Mouse (Mus musculus): ENCODE data around the gene Tsc22d1.

Tsc22d1 gene

GRCm38 (mm10) chr14:76414862-76415780 lies at the start of gene Tsc22d1:
Gene Tsc22d1 (plus strand): TSS chr14:76414961.
- DNase-seq (ENCODE audit: low spot score in 2 of 2) = peak; percentile 34 to 45

DNA sequence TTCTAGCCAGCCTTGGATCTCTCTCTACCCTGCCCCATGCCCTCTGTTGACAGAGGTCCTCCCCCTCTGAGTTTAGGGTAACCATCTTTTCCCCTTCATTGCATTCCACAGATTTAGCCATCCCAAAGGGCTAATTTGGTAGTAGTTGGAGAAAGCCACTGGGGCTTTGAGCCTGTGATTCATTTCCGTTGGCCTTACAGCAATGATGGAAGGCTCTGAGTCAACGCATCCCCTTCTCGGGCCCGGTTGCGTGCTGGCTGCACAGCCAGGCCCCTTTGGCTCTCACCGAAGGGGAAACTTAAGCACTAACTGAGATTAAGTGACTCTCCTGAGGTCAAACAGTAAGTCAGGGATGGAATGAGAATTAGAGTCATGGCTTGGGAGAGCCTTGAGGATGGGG lies 41.1 kb upstream of the Tsc22d1 start:
- DNase-seq (ENCODE audit: low spot score in 2 of 2) = no peak

DNA sequence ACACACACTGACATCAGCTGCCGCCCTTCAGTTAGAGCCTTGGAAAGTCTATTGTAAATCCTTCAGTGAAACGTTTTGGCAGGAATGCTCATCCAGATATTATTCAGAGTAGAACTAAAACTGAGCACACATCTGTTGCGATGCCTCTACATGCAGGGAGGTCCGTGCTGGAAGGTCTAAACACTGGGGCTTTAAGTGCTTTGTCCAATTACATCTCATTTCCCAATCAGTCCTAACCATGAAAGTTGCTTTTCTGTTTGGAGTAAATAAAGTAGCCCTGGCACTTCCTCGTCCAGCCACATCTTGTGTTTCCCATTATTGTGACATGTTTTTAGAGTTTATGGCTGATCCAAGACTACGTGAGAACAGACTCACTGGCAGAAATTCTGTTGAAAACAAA lies 40.2 kb upstream of the Tsc22d1 start:
- DNase-seq (ENCODE audit: low spot score in 2 of 2) = no peak

- no peak for DNase-seq (ENCODE audit: low spot score in 2 of 2)
Measured at GRCm38 (mm10) chr14:76376561-76376960, 38.2 kb upstream of the Tsc22d1 start.

GRCm38 (mm10) chr14:76379411-76379810 lies 35.4 kb upstream of the Tsc22d1 start:
- DNase-seq (ENCODE audit: low spot score in 2 of 2) = no peak

GRCm38 (mm10) chr14:76388025-76388424 lies 26.7 kb upstream of the Tsc22d1 start:
- DNase-seq (ENCODE audit: low spot score in 2 of 2) = no peak

DNA sequence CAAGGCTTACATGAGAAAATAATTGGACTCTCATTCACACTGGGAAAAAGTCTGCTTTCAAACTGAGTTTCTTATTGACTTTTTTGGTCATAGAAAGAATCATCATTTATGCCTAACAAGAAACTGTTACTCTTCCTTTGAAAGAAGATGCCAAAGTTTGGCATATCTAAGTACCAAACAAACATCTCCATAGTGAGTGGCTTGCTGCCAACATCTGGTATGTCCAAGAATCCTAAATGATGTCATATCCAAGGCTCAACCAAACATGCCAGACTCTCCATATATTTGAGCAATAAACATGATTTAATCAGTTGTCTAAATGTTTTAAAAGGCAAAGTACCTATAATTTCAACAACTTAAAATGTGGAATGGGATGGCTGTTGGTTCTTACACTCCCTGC lies 16.5 kb upstream of the Tsc22d1 start:
- no peak for DNase-seq (ENCODE audit: low spot score in 2 of 2)

DNA sequence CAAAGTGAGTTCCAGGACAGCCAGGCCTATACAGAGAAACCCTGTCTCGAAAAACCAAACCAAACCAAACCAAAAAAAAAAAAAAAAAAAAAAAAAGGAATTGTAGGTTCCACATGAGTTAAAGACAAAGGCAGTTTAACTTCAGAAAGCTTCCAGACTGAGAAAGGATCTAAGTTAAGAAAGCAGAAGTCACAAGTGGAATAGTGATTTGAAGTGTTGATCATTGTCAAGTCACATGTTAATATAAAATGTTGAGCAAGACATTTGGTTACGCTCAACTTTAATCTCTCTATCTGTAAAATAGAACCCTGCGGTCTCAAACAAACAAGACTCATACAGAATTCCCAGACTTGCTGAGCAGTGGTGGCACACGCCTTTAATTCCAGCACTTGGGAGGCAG lies 12.2 kb upstream of the Tsc22d1 start:
- DNase-seq (ENCODE audit: low spot score in 2 of 2) = no peak

DNA sequence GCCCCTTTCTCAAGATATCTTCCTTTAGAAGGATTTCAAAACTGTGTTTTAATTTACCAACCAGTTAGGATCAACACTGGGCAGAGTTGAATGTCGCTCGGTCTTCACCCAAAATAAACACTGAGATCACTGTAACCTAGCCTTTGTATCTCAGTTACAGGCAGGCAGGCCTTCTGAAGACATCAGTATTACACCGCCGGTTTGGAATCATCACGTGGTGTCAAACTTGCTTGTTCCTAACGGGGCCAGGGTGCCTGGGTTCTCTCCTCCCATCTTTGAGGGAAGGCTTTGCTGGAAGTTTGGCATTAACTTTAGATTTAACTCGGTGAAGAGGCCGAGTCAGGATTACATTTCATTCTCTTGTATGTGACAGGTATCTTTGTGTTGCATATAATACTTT lies 5.7 kb upstream of the Tsc22d1 start:
- no peak for DNase-seq (ENCODE audit: low spot score in 2 of 2)

GRCm38 (mm10) chr14:76413773-76414121 lies 1.0 kb upstream of the Tsc22d1 start:
- DNase-seq (ENCODE audit: low spot score in 2 of 2) = no peak

GRCm38 (mm10) chr14:76414122-76414861 lies 469 bp upstream of the Tsc22d1 start:
- DNase-seq (ENCODE audit: low spot score in 2 of 2) = peak; percentile 88 to 91

DNA sequence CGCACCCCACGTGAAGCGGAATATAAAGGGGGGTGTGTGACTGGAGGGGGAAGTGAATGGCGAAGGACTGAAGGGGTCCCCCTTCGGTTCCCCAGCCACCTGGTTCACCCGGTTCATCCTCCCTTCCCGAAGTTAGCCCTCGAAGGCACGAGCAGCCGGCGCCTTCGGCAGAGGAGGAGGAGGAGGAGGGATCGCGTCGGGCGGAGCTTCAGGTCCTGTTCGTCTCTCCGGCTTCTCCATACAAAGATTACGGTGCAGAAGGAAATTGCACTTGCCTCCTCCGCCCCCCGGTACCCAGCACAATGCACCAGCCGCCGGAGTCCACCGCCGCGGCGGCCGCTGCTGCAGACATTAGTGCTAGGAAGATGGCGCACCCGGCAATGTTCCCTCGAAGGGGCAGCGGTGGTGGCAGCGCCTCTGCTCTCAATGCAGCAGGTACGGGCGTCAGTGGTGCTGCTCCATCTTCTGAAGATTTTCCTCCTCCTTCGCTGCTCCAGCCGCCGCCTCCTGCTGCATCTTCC lies 1.1 kb downstream of the Tsc22d1 start:
- DNase-seq (ENCODE audit: low spot score in 2 of 2) = peak; percentile 22 to 30

DNA sequence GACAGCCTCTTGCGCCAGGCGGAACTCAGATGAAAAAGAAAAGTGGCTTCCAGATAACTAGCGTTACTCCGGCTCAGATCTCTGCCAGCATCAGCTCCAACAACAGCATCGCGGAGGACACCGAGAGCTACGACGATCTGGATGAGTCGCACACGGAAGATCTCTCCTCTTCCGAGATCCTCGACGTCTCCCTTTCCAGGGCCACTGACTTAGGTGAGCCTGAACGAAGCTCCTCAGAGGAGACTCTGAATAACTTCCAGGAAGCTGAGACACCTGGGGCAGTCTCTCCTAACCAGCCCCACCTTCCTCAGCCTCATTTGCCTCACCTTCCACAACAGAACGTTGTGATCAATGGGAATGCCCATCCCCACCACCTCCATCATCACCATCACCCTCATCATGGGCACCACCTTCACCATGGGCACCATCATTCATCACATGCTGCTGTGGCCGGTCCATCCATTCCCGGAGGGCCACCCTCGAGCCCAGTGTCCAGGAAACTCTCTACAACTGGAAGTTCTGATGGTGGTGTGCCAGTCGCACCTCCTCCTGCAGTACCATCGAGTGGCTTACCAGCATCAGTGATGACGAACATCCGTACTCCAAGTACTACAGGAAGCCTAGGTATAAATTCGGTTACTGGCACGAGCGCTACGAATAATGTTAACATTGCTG lies 1.7 kb downstream of the Tsc22d1 start:
- no peak for DNase-seq (ENCODE audit: low spot score in 2 of 2)

- DNase-seq (ENCODE audit: low spot score in 2 of 2) = no peak
Measured at GRCm38 (mm10) chr14:76417346-76417745, 2.6 kb downstream of the Tsc22d1 start.

GRCm38 (mm10) chr14:76420726-76421125 lies 6.0 kb downstream of the Tsc22d1 start:
- no peak for DNase-seq (ENCODE audit: low spot score in 2 of 2)

DNA sequence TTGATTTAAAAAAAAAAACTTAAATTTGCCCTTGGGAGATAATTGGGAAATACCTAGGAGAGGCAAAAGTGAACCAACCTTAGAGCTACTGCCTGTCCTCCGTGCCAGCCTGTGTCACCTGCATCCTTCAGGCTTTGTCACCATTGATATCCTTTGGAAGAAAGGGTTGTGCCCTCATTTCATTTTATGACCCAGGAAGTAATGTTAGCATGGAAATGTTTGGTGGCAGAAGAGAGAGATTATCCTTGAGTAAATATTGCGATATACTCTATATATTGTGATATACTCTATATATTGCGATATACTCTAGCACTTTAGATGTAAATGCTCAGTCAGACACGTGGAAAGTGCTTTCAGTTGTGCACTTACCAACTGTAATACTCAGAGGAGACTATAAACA lies 6.4 kb downstream of the Tsc22d1 start:
- no peak for DNase-seq (ENCODE audit: low spot score in 2 of 2)

DNA sequence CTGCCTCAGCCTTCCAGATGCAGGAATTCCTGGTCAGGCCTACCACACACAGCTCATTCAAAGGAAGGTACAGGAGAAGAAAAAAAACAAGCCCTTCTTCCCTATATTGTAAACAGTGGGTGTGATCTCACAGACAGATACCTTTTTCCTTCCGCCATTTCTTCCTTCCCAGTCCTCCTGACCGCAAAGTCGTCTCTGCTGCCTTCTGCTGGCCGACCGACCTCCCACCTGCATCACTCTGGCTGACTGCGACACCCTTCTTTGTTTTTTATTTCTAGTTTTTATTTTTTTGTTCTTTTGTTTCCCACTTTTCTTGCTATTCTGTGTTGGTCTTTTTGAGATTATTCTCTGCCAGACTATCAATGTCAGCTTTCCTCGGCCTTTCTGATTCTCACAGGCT lies 10.7 kb downstream of the Tsc22d1 start:
- no peak for DNase-seq (ENCODE audit: low spot score in 2 of 2)

GRCm38 (mm10) chr14:76425986-76426530 lies 11.3 kb downstream of the Tsc22d1 start:
- DNase-seq (ENCODE audit: low spot score in 2 of 2) = no peak

GRCm38 (mm10) chr14:76428855-76429254 lies 14.1 kb downstream of the Tsc22d1 start:
- no peak for DNase-seq (ENCODE audit: low spot score in 2 of 2)

DNA sequence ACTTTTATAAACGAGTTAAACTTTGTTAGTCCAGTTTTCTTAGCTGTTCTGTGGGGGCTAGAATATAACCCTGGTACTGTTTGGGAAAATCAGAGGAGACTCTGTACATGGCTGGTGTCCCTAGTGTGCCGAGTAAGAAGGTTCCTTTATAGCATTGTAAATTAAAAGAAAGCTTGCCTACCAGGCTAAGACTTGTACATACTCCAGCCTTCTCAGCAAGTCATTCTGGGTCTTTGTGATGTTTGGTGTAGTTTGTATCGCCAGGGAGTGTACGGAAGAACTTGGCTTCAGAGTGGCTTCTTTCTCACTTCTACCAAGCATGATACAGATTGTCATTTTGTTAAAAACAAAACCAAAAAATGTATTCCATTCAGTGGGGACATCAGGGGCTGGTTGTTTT lies 17.2 kb downstream of the Tsc22d1 start:
- no peak for DNase-seq (ENCODE audit: low spot score in 2 of 2)

DNA sequence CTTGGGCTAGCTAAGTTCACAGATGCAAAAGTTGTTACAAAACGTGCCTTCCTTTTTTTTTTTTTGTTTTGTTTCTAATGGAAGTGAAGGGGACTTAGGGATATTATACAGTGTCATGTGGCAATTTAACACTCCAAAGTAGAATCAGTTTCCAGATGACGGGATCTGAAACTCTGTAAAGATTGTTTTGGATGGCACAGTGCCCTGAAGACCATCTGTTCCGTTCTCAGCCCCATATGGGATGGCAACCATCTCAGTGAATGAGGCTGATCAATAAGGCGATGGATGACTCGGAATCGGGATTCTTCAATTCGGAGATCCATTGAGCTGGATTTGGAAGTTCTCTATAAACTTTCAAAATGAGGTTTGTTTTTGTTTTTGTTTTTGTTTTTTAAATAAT lies 17.6 kb downstream of the Tsc22d1 start:
- no peak for DNase-seq (ENCODE audit: low spot score in 2 of 2)

DNA sequence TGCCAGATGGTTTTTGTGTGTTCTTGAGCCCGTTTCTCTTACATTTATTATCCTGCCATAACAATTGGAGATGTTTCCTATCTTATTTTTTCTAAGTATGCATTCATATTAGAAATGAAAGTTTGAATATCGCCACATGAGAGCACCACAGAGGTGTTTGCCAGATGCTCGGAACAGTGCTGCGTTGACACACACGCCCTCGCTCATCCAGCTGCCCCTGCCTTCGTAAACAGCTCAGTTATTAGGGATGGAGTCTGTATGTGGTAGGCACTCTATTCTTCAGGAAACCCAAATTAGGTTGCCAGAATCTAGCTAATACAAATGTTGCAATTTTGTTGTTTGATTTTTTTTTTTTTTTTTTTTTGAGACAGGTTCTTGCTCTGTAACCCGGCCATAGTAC lies 18.1 kb downstream of the Tsc22d1 start:
- DNase-seq (ENCODE audit: low spot score in 2 of 2) = no peak

All from thymus, postnatal 10 days (tissue).